Mouse (Mus musculus) erythroblast, embryonic 14.5 days (primary cell): ENCODE measurements around the gene Ddb2.

Source experiments
- GATA1 ChIP-seq: IDR thresholded peaks from 2 replicates; pipeline ENCODE4 v1.6.1; 2012; ENCODE audit warnings: low read length, inconsistent platforms, mixed read lengths
- TAL1 ChIP-seq: IDR thresholded peaks from 3 replicates; pipeline ENCODE4 v1.6.1; 2012; ENCODE audit warnings: low read length, inconsistent platforms, mixed read lengths

DNA sequence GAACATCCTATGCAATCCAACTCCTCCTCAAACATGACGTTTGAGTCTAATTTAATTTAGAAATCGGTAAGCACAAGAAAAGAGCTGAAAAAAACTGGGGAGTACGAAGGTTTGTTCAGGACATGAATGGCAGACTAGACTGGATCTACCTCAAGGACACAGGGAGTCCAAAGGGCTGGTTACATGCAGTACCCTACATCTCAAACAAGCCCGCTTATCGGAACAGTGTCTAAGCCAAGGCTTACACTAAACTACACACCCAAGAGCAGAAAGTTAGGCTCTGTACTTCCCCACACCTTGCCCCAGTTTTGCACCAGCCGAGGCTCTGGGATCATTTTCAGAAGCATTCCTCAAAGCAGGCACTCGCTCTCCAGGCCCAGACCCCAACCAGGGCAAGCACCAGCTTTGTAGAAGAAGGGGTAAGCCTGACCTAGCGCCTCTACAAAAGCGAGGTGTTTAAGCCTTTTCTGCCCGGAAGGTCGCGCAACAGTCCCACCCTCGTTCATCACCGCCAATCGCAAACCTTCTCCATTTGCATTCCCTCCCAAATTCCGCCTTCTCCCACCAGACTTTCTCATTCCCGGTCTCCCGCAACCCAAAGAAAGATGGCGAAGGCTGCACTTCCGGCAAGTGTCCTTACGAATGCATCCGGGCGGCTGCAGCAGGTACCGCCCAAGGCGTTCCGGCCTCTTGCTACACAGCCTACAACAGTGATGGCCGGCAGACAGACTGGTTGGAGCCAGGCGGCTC is 34.4 kb downstream of the Ddb2 start, which contains the start of the genes Nr1h3 and Acp2:
- TF ChIP-seq TAL1 (no peak), GATA1 (no peak)
